Mouse (Mus musculus): Measurements from ENCODE around the gene Galnt16. TPM values are rescaled to one million over a fixed set of nuclear protein-coding genes. Genes with fewer than 3 reads are reported as not detected.

Gene Galnt16
- polyA plus RNA-seq, 1 experiment from 2014 or later = 18.9 TPM

DNA sequence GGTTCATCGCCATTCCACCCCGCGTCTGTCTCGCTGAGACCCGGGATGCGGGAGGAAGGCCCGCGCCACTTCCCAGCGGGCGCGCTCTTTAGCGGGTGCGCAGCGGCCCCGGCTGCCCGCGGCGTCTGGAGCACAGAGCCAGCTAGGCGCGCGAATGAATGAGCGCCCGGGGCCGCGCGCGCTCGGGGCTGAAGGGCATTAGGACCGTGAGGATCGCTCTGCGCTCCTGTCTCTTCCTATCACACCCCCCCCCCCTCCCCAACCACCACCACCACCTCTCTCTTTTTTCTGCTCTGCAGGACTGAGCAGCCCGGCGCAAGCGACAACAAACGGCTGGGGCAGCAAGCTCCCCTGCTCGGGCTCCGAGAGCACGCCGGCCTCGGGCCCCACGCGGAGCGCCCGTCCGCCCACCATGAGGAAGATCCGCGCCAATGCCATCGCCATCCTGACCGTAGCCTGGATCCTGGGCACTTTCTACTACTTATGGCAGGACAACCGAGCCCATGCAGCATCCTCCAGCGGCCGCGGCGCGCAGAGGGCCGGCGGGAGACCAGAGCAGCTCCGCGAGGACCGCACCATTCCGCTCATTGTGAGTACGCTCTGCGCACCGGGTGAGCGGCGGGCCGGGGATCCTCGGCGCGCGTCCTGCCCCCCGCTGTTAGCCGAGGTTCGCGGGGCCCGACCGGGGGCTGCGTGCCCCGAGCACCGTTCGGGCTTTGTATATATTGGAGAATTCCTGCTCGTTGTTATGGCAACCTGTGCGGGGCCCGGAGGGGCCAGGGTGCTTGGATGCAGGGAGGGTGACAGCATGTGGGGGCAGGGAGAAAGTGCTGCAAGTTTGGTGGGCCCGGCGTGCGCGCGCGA lies 912 bp downstream of the Galnt16 start:
- Histone ChIP-seq H3K4me3 (peak overlapping the region; percentile 89), H3K36me3 (no peaks in the 10 kb centered on the region), H3K4me1 (replicated peaks) (peaks cover 47% of the 10 kb centered on the region), H3K9me3 (no peaks in the 10 kb centered on the region), H3K27me3 (ENCODE audit: insufficient read depth, poor library complexity, severe bottlenecking) (peaks cover 80% of the 10 kb centered on the region), H3K27ac (peak overlapping the region; percentile 93)
- under 1% methylated on average over 90 of the region's 90 CpGs for WGBS
- DNase-seq (ENCODE audit: low spot score) = peak; percentile 78

DNA sequence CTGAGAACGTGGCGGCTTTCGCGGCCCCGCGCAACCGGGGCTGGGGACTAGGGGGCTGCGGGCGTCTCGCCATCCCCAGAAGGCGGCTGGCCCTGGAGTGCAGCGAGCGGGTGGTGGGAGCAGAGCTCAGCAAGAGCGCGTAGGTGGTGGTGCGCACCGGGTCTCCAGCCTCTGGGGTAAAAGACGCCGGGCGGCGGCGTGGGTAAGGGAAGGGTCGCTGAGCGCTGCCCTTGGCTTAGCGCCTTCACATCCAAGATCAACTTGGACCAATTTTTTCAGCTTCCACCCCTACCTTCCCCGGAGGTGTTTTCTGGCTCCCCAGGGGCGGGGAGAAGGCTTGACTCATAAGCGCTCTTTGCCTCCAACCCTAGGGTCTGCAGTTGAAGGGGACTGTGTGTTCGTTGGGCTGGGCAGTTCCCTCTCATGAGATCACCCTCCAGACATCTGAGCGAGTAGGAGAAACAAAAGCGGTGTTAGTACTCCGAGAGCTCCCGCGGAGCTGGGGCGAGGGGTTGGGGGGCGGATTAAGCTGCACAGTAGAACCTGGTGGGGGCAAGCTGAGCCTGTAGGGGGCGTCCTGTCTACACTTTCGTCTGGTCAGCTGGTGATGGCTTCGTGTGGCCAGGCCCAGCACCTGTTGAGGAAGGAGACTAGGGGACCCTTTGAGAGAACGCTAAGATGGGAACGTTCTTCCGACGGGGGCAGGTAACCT lies 1.7 kb downstream of the Galnt16 start:
- Histone ChIP-seq H3K4me1 (replicated peaks) (peaks cover 52% of the 10 kb centered on the region), H3K27me3 (ENCODE audit: insufficient read depth, poor library complexity, severe bottlenecking) (peaks cover 73% of the 10 kb centered on the region)
- WGBS = under 1% methylated on average over 43 of the region's 43 CpGs

GRCm38 (mm10) chr12:80522006-80522405 lies 3.9 kb downstream of the Galnt16 start:
- no peaks in the 10 kb centered on the region for H3K36me3 ChIP-seq
- H3K9me3 ChIP-seq = no peaks in the 10 kb centered on the region
- no peak overlapping the region for H3K4me3 ChIP-seq
- H3K27me3 ChIP-seq (ENCODE audit: insufficient read depth, poor library complexity, severe bottlenecking) = peaks cover 51% of the 10 kb centered on the region
- no peak overlapping the region for H3K27ac ChIP-seq
- DNase-seq (ENCODE audit: low spot score) = peak; percentile 24
- 62% methylated on average over 3 of the region's 3 CpGs for WGBS
- H3K4me1 ChIP-seq (replicated peaks) = peaks cover 64% of the 10 kb centered on the region

More for the DNA sequence above, 1.7 kb downstream of the Galnt16 start:
- H3K36me3 ChIP-seq = no peaks in the 10 kb centered on the region
- H3K9me3 ChIP-seq = no peaks in the 10 kb centered on the region
- peak; percentile 72 for DNase-seq (ENCODE audit: low spot score)
- peak overlapping the region; percentile 93 for H3K27ac ChIP-seq
- H3K4me3 ChIP-seq = peak overlapping the region; percentile 89

GRCm38 (mm10) chr12:80524276-80524921 lies 6.3 kb downstream of the Galnt16 start:
- no peak overlapping the region for H3K4me3 ChIP-seq
- H3K27me3 ChIP-seq (ENCODE audit: insufficient read depth, poor library complexity, severe bottlenecking) = peaks cover 27% of the 10 kb centered on the region

DNA sequence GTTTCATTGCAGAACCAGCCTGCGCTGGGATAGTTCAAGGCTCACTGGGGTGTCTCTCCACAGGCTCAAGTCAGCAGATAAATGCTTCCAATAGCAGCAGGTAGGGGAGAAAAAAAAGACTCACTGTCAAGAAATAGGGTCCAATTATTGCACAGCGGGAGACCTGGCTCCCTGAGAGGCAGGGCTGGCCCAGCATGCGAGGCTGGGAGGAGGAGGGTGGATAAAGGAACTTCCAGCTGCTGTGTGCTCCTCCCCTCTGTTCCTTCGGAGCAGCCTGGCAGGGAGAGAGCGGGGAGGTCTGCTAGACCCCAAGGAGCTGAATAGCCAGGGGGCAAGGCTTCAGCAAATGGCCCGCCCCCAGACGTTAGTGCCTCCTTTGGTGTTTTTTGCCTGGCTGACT lies 7.4 kb downstream of the Galnt16 start:
- WGBS = 5% methylated on average over 7 of the region's 7 CpGs
- Histone ChIP-seq H3K4me1 (replicated peaks) (peaks cover 54% of the 10 kb centered on the region), H3K36me3 (no peaks in the 10 kb centered on the region), H3K4me3 (no peak overlapping the region), H3K27ac (peak overlapping the region; percentile 64; the same call in 1 of the 2 replicates), H3K27me3 (ENCODE audit: insufficient read depth, poor library complexity, severe bottlenecking) (peaks cover 16% of the 10 kb centered on the region), H3K9me3 (no peaks in the 10 kb centered on the region)
- DNase-seq (ENCODE audit: low spot score) = peak; percentile 17

More at GRCm38 (mm10) chr12:80524276-80524921, 6.3 kb downstream of the Galnt16 start:
- Histone ChIP-seq H3K27ac (no peak overlapping the region), H3K4me1 (replicated peaks) (peaks cover 65% of the 10 kb centered on the region), H3K9me3 (no peaks in the 10 kb centered on the region), H3K36me3 (no peaks in the 10 kb centered on the region)
- peak; percentile 30 for DNase-seq (ENCODE audit: low spot score)
- 24% methylated on average over 12 of the region's 12 CpGs for WGBS

DNA sequence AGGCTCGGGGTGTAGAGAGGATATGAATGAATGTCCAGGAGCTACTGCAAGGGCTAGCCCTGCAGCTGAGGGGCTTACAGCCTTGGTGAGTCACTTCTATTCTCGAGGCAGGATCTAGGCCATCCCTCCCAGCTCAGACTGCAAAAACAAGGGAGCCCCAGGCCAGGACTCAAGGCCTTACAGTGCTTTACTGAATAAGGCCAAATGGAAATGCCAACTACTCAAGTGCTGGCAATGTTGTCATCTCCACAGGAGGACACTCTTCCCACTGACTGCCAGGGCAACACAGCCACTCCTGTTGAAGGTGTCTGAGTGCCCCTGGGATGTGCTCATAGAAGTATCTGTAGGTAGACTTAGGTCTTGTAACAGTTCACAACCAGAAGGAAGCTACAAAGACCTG lies 8.4 kb downstream of the Galnt16 start:
- no peak for DNase-seq (ENCODE audit: low spot score)
- Histone ChIP-seq H3K4me1 (replicated peaks) (peaks cover 51% of the 10 kb centered on the region), H3K4me3 (no peak overlapping the region)

DNA sequence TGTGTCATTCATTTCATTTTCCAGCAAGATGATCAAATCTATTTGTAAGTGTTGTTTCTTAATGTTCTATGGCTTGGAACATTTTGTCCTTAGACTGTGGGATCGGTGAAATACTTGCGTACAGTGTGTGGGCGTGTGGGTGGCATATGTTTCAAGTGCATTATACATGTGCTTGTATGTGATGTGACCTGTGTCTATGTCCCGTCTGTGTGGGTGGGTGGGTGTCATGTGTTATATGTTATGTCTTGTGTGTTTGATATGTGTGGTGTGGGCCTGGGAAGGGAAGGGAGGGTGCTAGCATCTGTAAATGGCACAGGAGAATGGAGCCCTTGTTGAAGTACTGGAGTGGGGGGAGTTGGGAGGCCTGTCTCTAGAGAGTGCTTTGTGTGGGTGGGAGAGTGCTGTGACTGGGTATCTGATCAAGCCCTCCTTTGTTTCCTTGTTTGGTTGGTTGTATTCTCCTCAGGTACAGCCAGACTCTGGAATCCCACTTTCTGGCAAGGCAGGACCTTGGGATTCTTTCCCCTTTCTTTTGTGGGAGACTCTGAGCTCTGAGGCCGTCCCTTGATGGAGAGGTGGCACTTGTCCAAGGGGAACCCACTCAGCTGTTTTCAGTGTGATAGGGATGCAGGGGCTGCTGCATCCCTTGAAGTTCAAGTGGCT lies 9.8 kb downstream of the Galnt16 start:
- Histone ChIP-seq H3K27ac (peak overlapping the region; percentile 10), H3K9me3 (no peaks in the 10 kb centered on the region), H3K4me3 (no peak overlapping the region), H3K4me1 (replicated peaks) (peaks cover 41% of the 10 kb centered on the region), H3K27me3 (ENCODE audit: insufficient read depth, poor library complexity, severe bottlenecking) (no peaks in the 10 kb centered on the region), H3K36me3 (no peaks in the 10 kb centered on the region)
- WGBS = 76% methylated on average over 5 of the region's 5 CpGs
- no peak for DNase-seq (ENCODE audit: low spot score)

More for the DNA sequence above, 8.4 kb downstream of the Galnt16 start:
- WGBS = 61% methylated on average over 2 of the region's 2 CpGs
- peaks cover 6% of the 10 kb centered on the region; the same call in 1 of the 2 replicates for H3K27me3 ChIP-seq (ENCODE audit: insufficient read depth, poor library complexity, severe bottlenecking)
- no peaks in the 10 kb centered on the region for H3K36me3 ChIP-seq
- H3K27ac ChIP-seq = peak overlapping the region; percentile 45; the same call in 1 of the 2 replicates
- H3K9me3 ChIP-seq = no peaks in the 10 kb centered on the region

DNA sequence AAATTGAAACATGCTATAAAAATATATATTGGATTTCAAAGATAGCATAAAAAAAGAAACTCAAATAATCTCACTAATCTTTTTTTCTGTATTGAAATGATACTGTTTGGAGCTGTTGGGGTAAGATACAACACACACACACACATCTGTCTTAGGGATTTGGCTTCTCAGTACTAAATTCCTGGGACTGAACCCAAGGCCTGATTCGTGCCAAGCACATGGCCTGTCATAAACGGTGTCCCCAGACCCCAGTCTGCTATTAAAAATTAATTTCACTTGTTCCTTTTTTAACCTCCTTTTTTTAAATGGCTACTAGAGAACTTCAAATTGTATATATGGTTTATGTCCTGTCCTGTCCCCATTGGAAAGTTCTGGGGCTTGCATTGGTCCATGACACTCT lies 12.0 kb downstream of the Galnt16 start:
- Histone ChIP-seq H3K36me3 (no peaks in the 10 kb centered on the region), H3K4me1 (replicated peaks) (peaks cover 29% of the 10 kb centered on the region), H3K4me3 (no peak overlapping the region), H3K27me3 (ENCODE audit: insufficient read depth, poor library complexity, severe bottlenecking) (no peaks in the 10 kb centered on the region), H3K9me3 (no peaks in the 10 kb centered on the region), H3K27ac (no peak overlapping the region)
- DNase-seq (ENCODE audit: low spot score) = no peak
- WGBS = 89% methylated on average over 2 of the region's 2 CpGs

DNA sequence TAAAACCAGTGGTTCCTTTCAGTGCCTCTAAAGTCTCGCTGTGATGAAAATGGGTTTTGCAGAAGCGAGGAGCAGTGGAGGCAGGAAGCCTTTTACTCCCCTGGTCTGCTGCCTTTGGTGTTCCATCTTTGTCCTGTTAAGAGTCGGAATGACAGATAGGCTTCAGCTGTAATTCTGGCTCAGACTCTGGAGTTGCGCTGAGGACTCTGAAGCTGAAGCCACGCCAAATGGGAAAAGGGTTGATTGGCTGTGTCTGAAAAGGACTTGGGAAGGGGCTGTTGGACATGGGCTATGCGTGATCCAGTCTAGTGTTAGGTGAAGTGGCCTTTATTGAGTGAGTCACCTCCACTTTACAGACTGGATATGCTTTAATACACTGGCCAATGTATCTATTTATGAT lies 12.6 kb downstream of the Galnt16 start:
- Histone ChIP-seq H3K4me1 (replicated peaks) (peaks cover 23% of the 10 kb centered on the region), H3K27me3 (ENCODE audit: insufficient read depth, poor library complexity, severe bottlenecking) (no peaks in the 10 kb centered on the region), H3K36me3 (no peaks in the 10 kb centered on the region), H3K9me3 (no peaks in the 10 kb centered on the region), H3K27ac (no peak overlapping the region), H3K4me3 (no peak overlapping the region)
- no peak for DNase-seq (ENCODE audit: low spot score)
- 85% methylated on average over 6 of the region's 6 CpGs for WGBS

DNA sequence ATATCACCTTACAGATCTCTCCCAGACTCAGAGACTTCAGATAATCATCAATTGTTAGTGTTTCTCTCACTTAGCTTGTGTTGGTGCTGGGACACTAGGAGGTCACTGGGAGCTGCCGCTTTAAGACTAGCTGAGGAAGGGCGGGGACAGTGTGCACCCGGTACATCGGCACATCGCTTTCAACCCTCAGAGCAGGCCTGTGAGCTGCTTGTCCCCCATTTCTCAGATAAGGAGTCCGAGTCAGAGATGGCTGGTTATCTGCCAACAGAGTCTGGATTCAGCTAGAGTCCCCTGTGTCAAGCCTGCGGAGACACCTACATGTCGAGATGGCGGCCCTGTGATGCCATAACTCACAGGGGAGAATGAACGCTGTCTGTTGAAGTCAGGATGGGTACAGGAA lies 13.5 kb downstream of the Galnt16 start:
- H3K27me3 ChIP-seq (ENCODE audit: insufficient read depth, poor library complexity, severe bottlenecking) = no peaks in the 10 kb centered on the region
- H3K27ac ChIP-seq = no peak overlapping the region
- no peaks in the 10 kb centered on the region for H3K36me3 ChIP-seq
- no peak for DNase-seq (ENCODE audit: low spot score)
- 84% methylated on average over 10 of the region's 10 CpGs for WGBS
- H3K9me3 ChIP-seq = no peaks in the 10 kb centered on the region
- no peak overlapping the region for H3K4me3 ChIP-seq
- peaks cover 17% of the 10 kb centered on the region for H3K4me1 ChIP-seq (replicated peaks)

- Histone ChIP-seq H3K9me3 (no peaks in the 10 kb centered on the region), H3K4me3 (no peak overlapping the region), H3K27me3 (ENCODE audit: insufficient read depth, poor library complexity, severe bottlenecking) (no peaks in the 10 kb centered on the region), H3K4me1 (replicated peaks) (peaks cover 5% of the 10 kb centered on the region; the same call in 1 of the 2 replicates), H3K27ac (no peak overlapping the region), H3K36me3 (no peaks in the 10 kb centered on the region)
- DNase-seq (ENCODE audit: low spot score) = no peak
- 79% methylated on average over 2 of the region's 2 CpGs for WGBS
Observed at GRCm38 (mm10) chr12:80533876-80534275, 15.8 kb downstream of the Galnt16 start.

- 86% methylated on average over 2 of the region's 2 CpGs for WGBS
Observed at GRCm38 (mm10) chr12:80537313-80537712, 19.2 kb downstream of the Galnt16 start.

More at GRCm38 (mm10) chr12:80537313-80537712, 19.2 kb downstream of the Galnt16 start:
- Histone ChIP-seq H3K27me3 (ENCODE audit: insufficient read depth, poor library complexity, severe bottlenecking) (no peaks in the 10 kb centered on the region), H3K4me3 (no peak overlapping the region), H3K27ac (no peak overlapping the region), H3K9me3 (no peaks in the 10 kb centered on the region), H3K36me3 (no peaks in the 10 kb centered on the region), H3K4me1 (replicated peaks) (peaks cover 3% of the 10 kb centered on the region; the same call in 1 of the 2 replicates)
- no peak for DNase-seq (ENCODE audit: low spot score)
